Mouse (Mus musculus) hindbrain, embryonic 11.5 days (tissue): ENCODE data around the gene Maml3. TPM values are rescaled to one million over a fixed set of nuclear protein-coding genes. Genes with fewer than 3 reads are reported as not detected.

Experiments
- ATAC-seq: fragments of 200-750 bp; cut with Nextera tagmentation; 2 replicates; pipeline ENCODE4 v1.8.0; 2017; ENCODE audit warnings: mild to moderate bottlenecking, moderate TSS enrichment, moderate library complexity; ENCODE audit not compliant: low FRiP score
- DNase-seq: peaks from one replicate; pipeline ENCODE4 v3.0.0-alpha.2; 2015; ENCODE audit warnings: low spot score
- H3K27ac ChIP-seq: fragments of 300-500 bp; sonication (generic); 2 replicates; pipeline ENCODE4 v1.5.1; 2014; ENCODE audit warnings: mild to moderate bottlenecking, low read depth, low read length
- H3K27me3 ChIP-seq: fragments of 300-500 bp; sonication (generic); 2 replicates; pipeline ENCODE4 v1.6.1; 2014; ENCODE audit warnings: mild to moderate bottlenecking, low read length, moderate library complexity, mixed read lengths; ENCODE audit not compliant: control insufficient read depth, insufficient read depth
- H3K36me3 ChIP-seq: fragments of 300-500 bp; sonication (generic); 2 replicates; pipeline ENCODE4 v1.6.1; 2014; ENCODE audit warnings: mild to moderate bottlenecking, low read length, moderate library complexity, mixed read lengths; ENCODE audit not compliant: control insufficient read depth, insufficient read depth
- H3K4me1 ChIP-seq: fragments of 300-500 bp; sonication (generic); replicated peaks from 2 replicates; pipeline ENCODE4 v1.6.1; 2014; ENCODE audit warnings: low read length, mixed read lengths; ENCODE audit not compliant: control insufficient read depth, insufficient read depth
- H3K4me2 ChIP-seq: fragments of 300-500 bp; sonication (generic); replicated peaks from 2 replicates; pipeline ENCODE4 v1.6.1; 2014; ENCODE audit warnings: mild to moderate bottlenecking, low read depth, low read length
- H3K4me3 ChIP-seq: fragments of 300-500 bp; sonication (generic); 2 replicates; pipeline ENCODE4 v1.5.1; 2014; ENCODE audit warnings: low read depth, low read length
- H3K9ac ChIP-seq: fragments of 300-500 bp; sonication (generic); 2 replicates; pipeline ENCODE4 v1.6.1; 2014; ENCODE audit warnings: low read depth, low read length
- H3K9me3 ChIP-seq: fragments of 300-500 bp; sonication (generic); 2 replicates; pipeline ENCODE4 v1.6.1; 2016; ENCODE audit warnings: low read length; ENCODE audit not compliant: control insufficient read depth
- WGBS: fragments of 180-500 bp; shearing (Covaris S2); extraction: QIAGEN DNeasy Blood & Tissue Kit; methylation state at CpG from one replicate; pipeline ENCODE4 v1.1.7; 2014; 5-methylcytosine and 5-hydroxymethylcytosine counted together
- polyA plus RNA-seq: library from polyadenylated mRNA; unstranded; fragments of >200 nt; fragmentation: Nextera tagmentation; extraction: Ambion mirVana; gene quantifications from 2 replicates; pipeline ENCODE4 v1.2.1, GENCODE M21; 2014

Maml3 gene
- polyA plus RNA-seq, 1 experiment from 2014 or later = 7.5 TPM

DNA sequence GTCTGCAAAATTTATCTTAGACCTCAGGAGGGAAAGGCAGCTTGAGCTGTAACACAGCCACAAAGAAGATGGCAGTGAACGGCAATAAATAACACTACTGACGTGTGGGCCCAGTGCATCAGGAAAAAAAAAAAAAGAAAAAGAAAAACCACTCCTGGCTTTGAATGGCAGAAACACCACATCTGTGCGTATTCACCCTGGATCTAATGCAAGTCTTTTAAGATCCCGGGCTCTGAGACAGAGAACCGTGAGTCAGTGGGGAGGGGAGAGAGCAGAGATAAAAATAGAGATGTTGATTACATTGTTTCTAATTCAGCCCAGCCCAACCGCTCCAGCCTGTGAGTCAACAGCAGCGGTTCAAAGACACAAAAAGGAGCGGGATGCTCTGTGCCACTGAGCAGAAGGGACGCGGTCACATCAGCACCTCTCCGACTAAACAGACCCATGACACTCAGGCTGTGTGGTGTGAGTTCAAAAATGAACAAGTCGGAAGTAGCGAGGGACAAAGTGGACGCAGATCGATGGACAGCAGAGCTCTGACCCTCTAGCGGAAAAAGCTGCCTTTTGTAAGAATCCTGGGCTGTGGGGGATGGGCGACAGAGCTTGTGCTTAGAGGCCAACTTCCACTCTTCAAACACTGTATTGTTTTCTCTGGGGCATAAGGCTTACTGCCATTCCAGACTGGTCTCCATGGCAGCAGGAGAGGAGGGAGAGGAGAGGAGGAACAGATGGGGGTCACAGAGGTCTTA is 316.1 kb downstream of the Maml3 start:
- H3K9ac ChIP-seq = peak overlapping the region; percentile 49
- no peaks in the 10 kb centered on the region for H3K9me3 ChIP-seq
- H3K27me3 ChIP-seq = no peaks in the 10 kb centered on the region
- WGBS = under 1% methylated on average over 17 of the region's 17 CpGs
- no peaks in the 10 kb centered on the region for H3K36me3 ChIP-seq
- H3K4me3 ChIP-seq = 0 out of 2 replicates have a peak overlapping the region, but pooled peaks have one; percentile 4
- H3K4me1 ChIP-seq = peaks cover 20% of the 10 kb centered on the region
- DNase-seq (peak; percentile 96), ATAC-seq (peak; percentile 97)
- peak overlapping the region; percentile 33 for H3K4me2 ChIP-seq
- H3K27ac ChIP-seq = peak overlapping the region; percentile 94

DNA sequence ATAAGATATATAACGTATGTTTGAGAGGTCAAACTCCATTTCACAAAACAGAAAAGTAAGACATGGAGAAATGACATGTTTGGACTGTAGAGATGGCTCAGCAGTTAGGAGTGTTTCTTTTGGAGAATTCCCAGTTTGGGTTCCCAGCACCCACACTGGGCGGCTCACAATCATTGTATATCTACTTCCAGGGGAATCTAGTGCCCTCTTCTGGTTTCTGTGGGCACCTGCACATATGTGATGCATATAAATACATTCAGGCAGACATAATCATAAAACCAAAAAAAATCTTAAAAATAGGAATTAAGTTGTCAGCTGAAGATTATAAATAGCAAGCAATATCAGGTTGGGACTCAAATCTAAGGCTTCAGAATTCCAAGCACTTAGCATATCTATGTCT is 316.9 kb downstream of the Maml3 start:
- Histone ChIP-seq H3K9ac (no peak overlapping the region), H3K4me1 (peaks cover 20% of the 10 kb centered on the region), H3K9me3 (no peaks in the 10 kb centered on the region), H3K4me2 (no peak overlapping the region), H3K4me3 (no peak overlapping the region), H3K27ac (peak overlapping the region; percentile 94), H3K27me3 (no peaks in the 10 kb centered on the region), H3K36me3 (no peaks in the 10 kb centered on the region)
- 96% methylated on average over 2 of the region's 2 CpGs for WGBS
- no peak for ATAC-seq
- DNase-seq = no peak

DNA sequence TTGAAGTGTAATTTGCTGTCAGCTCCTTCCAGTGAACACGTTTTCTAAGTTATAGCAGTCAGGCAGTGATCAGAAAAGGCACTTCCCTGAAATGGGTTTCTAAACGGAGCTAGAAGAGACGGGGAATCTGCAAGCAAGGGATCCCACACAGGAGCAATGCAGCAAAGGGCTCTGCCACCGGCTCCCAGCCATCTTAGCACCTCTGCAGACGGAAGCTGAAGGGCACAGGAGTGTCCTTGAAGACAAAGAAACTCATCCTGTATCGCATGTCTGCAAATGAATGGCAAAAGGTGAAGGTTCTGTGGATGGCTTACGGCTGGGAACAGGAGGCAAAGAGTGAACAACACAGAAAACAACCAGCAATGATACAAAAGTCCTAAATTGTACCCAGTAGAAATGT is 319.1 kb downstream of the Maml3 start:
- no peak overlapping the region for H3K4me2 ChIP-seq
- ATAC-seq = no peak
- no peak overlapping the region for H3K9ac ChIP-seq
- no peak overlapping the region for H3K4me3 ChIP-seq
- whole genome bisulfite sequencing = 80% methylated on average over 7 of the region's 7 CpGs
- no peak for DNase-seq
- H3K9me3 ChIP-seq = no peaks in the 10 kb centered on the region
- no peak overlapping the region; the same call in 1 of the 2 replicates for H3K27ac ChIP-seq
- no peaks in the 10 kb centered on the region for H3K36me3 ChIP-seq
- H3K27me3 ChIP-seq = no peaks in the 10 kb centered on the region
- H3K4me1 ChIP-seq = peaks cover 13% of the 10 kb centered on the region

DNA sequence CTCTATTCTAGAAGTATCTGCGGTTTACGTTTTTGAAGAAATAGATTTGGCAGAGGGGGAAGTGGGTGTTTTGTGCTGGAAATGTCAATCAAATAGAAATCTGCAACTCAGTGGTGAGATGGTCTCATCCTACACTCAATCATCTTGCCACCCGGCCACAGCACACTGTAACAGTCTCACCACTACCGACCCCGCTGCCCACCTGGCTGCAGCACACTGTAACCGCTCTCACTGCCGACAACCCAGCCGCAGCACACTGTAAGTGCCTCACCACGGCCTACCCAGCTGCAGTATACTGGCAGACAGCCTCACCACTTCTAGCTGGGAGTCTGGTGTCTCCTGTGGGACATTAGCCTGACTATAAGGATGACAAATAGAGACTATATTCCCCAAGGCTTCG is 322.7 kb downstream of the Maml3 start:
- H3K4me1 ChIP-seq = peaks cover 5% of the 10 kb centered on the region
- 88% methylated on average over 10 of the region's 10 CpGs for WGBS
- no peak overlapping the region for H3K9ac ChIP-seq
- H3K9me3 ChIP-seq = no peaks in the 10 kb centered on the region
- no peak overlapping the region for H3K27ac ChIP-seq
- H3K27me3 ChIP-seq = no peaks in the 10 kb centered on the region
- DNase-seq (no peak), ATAC-seq (no peak)
- H3K4me3 ChIP-seq = no peak overlapping the region
- no peaks in the 10 kb centered on the region for H3K36me3 ChIP-seq
- no peak overlapping the region for H3K4me2 ChIP-seq

DNA sequence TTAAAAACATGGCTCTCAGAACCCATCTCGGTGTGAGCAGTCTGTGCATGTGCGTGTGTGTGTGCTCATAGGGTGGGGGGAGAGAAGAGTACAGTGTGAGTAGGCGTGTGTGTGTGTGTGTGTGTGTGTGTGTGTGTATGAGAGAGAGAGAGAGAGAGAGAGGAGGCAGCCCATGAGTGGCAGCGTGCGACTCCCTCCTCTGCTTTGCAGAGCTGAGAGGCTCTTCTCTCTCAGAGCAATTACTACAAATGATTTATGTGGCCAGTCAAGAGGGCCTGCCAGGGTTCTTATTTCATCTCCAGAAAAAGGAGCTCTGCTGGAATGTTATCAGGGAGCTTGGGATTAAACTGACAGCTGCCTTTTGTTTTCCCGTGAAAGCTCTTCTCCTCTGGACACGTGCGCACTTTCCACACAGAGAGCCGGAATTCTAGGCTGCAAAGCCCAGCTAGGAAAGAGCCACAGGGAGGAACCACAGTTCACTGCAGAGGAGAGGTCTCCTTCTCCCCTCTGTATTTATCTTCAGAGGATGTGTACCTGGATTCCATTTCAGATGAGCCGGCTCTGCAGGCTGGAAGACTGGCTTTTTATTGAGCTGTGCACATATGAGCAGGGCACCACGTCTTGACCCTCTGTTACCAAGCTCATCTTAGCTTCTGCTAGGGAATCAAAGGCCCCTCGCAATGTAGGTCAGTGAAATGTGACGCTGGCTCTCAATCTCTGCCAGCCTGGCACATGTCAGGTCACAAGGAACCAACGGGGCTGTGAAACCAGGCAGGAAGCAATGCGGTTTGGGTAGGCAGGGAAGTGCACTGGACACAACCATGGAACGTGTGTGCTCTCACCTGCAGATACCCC is 325.9 kb downstream of the Maml3 start:
- H3K9ac ChIP-seq = no peak overlapping the region
- no peak for DNase-seq
- H3K27me3 ChIP-seq = no peaks in the 10 kb centered on the region
- peak; percentile 75 for ATAC-seq
- H3K4me2 ChIP-seq = no peak overlapping the region
- H3K9me3 ChIP-seq = no peaks in the 10 kb centered on the region
- H3K4me3 ChIP-seq = no peak overlapping the region
- H3K4me1 ChIP-seq = peaks cover 5% of the 10 kb centered on the region
- no peaks in the 10 kb centered on the region for H3K36me3 ChIP-seq
- peak overlapping the region; percentile 61 for H3K27ac ChIP-seq
- 35% methylated on average over 16 of the region's 16 CpGs for WGBS

DNA sequence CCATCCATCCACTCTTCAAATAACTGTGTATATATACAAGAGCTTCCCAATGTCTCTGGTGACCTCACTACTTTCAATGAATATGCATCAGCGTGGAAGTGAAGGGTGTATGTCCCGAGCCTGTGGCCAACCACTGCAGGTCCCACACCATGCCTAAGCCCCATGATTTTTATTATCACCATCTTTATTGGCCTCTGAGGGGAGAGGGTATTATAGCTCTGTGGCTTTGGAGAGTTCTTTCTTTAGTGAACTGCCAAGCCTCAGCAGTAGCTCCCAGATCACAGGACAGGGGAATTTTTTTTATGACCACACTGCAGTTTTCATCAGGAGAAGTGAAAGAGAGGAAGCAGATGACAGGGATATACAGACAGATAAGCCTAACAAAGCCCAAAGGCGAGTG is 326.7 kb downstream of the Maml3 start:
- Histone ChIP-seq H3K9ac (no peak overlapping the region), H3K4me1 (peaks cover 5% of the 10 kb centered on the region), H3K4me3 (no peak overlapping the region), H3K9me3 (no peaks in the 10 kb centered on the region), H3K27ac (0 out of 2 replicates have a peak overlapping the region, but pooled peaks have one; percentile 61), H3K36me3 (no peaks in the 10 kb centered on the region), H3K4me2 (no peak overlapping the region), H3K27me3 (no peaks in the 10 kb centered on the region)
- no peak for ATAC-seq
- DNase-seq = no peak
- 68% methylated on average over 3 of the region's 3 CpGs for WGBS

DNA sequence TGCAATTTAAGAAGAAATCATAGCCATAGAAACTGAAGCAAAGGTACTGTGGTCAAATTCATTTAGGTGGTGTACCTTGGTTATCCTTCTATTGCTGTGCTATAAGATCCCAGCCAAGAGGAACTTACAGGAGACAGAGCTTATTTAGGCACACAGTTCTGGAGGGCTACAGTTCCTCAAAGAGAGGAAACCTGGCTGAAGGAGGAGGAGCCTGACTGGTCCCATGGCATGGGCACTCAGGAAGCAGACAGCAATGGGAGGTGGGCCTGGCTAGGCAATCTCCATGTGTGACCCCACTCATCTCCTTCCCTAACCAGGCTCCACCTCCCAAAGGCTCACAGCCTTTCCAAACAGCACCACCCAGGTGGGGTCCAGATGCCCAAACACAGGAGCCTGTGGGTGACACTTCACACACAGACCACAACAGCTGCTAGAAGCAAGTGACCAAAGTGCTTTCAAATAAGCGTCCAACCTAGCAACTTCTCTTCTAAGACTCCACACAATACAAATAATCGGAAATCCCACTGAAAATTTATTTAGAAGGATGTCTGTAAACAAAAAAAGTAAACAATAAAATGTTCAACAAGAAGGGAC is 328.8 kb downstream of the Maml3 start:
- DNase-seq (no peak), ATAC-seq (no peak)
- Histone ChIP-seq H3K27me3 (no peaks in the 10 kb centered on the region), H3K9me3 (no peaks in the 10 kb centered on the region), H3K9ac (no peak overlapping the region), H3K27ac (no peak overlapping the region), H3K4me3 (no peak overlapping the region), H3K36me3 (no peaks in the 10 kb centered on the region), H3K4me2 (no peak overlapping the region), H3K4me1 (peaks cover 5% of the 10 kb centered on the region)
- 89% methylated on average over 2 of the region's 2 CpGs for WGBS

DNA sequence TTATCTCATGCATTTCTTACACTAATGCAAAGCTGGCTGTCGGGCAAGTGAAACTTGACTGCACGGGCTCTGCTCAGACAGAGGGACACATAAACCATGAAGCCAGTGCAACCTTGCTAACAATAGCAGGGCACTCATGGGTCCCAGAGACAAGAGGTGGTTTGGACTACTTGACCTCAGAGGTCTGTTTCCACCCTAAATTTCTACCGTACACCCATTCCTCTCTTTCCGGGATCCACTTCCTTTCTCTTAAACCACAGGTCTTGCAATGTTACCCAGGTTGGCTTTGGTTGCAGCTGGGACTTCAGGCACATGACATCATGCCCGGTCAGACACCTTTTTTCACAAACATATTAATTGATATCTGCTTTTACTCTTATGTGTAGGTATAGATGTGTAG is 331.3 kb downstream of the Maml3 start:
- ATAC-seq (no peak), DNase-seq (no peak)
- Histone ChIP-seq H3K27ac (no peak overlapping the region), H3K9me3 (no peaks in the 10 kb centered on the region), H3K4me2 (no peak overlapping the region), H3K4me3 (no peak overlapping the region), H3K27me3 (no peaks in the 10 kb centered on the region), H3K9ac (no peak overlapping the region), H3K4me1 (no peaks in the 10 kb centered on the region), H3K36me3 (no peaks in the 10 kb centered on the region)
- 86% methylated on average over 5 of the region's 5 CpGs for WGBS
